Comparison of ENCODE assay signal across 25 mouse cellular contexts in genomic region chr2:115890715-115891114, GRCm38 (mm10).
"Had no signal": no experiment of that assay in that cellular context is flagged by ENCODE, and none has a peak within 500 bp of the region (broad histone marks: within the 10 kb centered on the region; RNA-seq: fewer than 3 reads in every experiment).

No protein-coding gene starts in this region.

- H3K4me1 ChIP-seq: liver, embryonic 13.5 days had no signal

- H3K27ac ChIP-seq: gastrocnemius, adult 2 months; heart, embryonic 10.5 days; hindbrain, embryonic 10.5 days; hindbrain, embryonic 12.5 days; intestine, embryonic 15.5 days; layer of hippocampus, adult 2 months; left cerebral cortex, adult 2 months; limb, embryonic 10.5 days; limb, embryonic 12.5 days; liver, embryonic 13.5 days; liver, embryonic 15.5 days had no signal

- H3K27me3 ChIP-seq: heart, embryonic 12.5 days; hindbrain, embryonic 12.5 days; intestine, embryonic 15.5 days; liver, embryonic 13.5 days; liver, embryonic 15.5 days had no signal

- H3K9ac ChIP-seq: heart, embryonic 12.5 days; hindbrain, embryonic 12.5 days; intestine, embryonic 15.5 days; limb, embryonic 12.5 days; liver, embryonic 13.5 days; liver, embryonic 15.5 days had no signal

- ATAC-seq: hindbrain, embryonic 16.5 days; inflammation-experienced regulatory T-cells, adult 6 months; intestine, embryonic 15.5 days; intestine, postnatal 0 days had no signal

- H3K4me2 ChIP-seq: heart, embryonic 12.5 days; hindbrain, embryonic 12.5 days; intestine, embryonic 15.5 days; limb, embryonic 12.5 days; liver, embryonic 11.5 days; liver, embryonic 13.5 days; liver, embryonic 15.5 days had no signal

- H3K9me3 ChIP-seq: heart, embryonic 10.5 days; heart, embryonic 12.5 days; hindbrain, embryonic 10.5 days; hindbrain, embryonic 12.5 days; intestine, embryonic 15.5 days; limb, embryonic 10.5 days; limb, embryonic 12.5 days; liver, embryonic 13.5 days; liver, embryonic 15.5 days had no signal

- H3K4me3 ChIP-seq: gastrocnemius, adult 2 months; heart, embryonic 10.5 days; heart, embryonic 12.5 days; hindbrain, embryonic 10.5 days; hindbrain, embryonic 12.5 days; intestine, embryonic 15.5 days; layer of hippocampus, adult 2 months; left cerebral cortex, adult 2 months; limb, embryonic 10.5 days; limb, embryonic 12.5 days; liver, embryonic 13.5 days; liver, embryonic 15.5 days had no signal

- DNase-seq: gastrocnemius, adult 2 months; gastrocnemius, postnatal 10 days; gastrocnemius, postnatal 25 days; heart, adult 18-20 months; heart, postnatal 10 days; heart, postnatal 4 days; kidney, adult 18-20 months; kidney, adult 9 months; kidney, postnatal 25 days; liver; liver, embryonic 13.5 days had no signal

- H3K36me3 ChIP-seq: hindbrain, embryonic 12.5 days; intestine, embryonic 15.5 days; limb, embryonic 12.5 days; liver, embryonic 13.5 days; liver, embryonic 15.5 days had no signal
